Mouse (Mus musculus): Measurements from ENCODE around the gene Ciapin1. TPM values are rescaled to one million over a fixed set of nuclear protein-coding genes. Genes with fewer than 3 reads are reported as not detected.

Gene Ciapin1
- polyA plus RNA-seq, 1 experiment from 2014 or later: 141 TPM

DNA sequence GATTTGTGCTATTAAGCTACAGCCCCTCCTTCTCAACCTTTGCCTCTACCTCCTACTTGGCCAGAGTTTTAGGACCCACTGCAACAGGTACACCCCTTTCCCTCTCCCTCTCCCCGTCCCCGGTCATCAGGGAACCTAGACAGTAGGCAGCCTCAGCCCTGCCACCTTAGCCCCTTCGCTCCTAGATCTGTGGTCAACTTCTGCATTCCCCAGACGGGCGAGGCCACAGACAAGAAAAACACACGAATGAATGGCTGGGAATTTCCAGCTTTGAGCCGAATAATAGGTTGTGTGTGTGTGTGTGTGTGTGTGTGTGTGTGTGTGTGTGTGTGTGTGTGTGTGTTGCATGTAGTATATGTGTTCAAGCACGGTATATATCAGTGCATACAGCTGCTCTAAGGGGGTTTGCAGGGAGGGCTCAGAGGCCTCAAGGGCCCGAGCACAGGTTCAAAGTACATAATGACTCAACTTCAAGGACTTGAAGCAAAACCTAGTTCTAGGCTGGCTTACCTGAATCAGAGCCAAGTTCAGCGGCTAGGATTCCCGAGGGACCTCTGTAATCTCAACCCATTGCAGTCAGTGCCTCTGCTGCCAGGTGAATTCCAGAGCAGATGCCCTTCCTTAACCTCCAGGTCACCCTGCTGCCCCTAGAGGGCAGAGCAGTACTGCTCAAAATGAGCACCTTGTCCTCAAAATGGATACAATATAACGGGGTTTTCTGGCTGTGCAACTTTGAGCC, 52.7 kb downstream of the Ciapin1 start:
- Histone ChIP-seq H3K4me2 (replicated peaks) (no peak overlapping the region), H3K9ac (no peak overlapping the region), H3K27ac (no peak overlapping the region), H3K36me3 (no peaks in the 10 kb centered on the region), H3K9me3 (no peaks in the 10 kb centered on the region), H3K4me3 (no peak overlapping the region), H3K4me1 (peaks cover 21% of the 10 kb centered on the region), H3K27me3 (no peaks in the 10 kb centered on the region)
- 64% methylated on average over 12 of the region's 12 CpGs for WGBS
- no peak for ATAC-seq (ENCODE audit: insufficient number of reproducible peaks, insufficient read depth, low FRiP score, low TSS enrichment)

DNA sequence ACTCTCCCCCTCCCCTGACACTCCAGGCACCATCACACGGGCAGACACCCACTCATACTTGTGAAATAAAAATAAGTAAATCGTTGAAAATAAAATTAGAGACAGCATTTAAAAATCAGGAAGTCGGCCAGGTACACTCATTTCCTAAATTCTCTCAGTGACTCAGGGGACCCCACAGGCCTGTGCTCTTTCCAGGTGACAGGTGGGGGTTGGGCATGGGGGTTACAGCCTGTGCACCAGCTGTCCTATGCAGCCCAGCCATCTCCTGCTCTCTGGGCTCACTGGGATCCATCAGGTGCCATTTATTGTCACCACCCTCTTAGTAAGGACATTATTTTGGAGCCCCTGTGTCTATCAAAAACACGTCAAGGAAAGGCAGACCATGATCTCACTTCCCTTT, 54.3 kb downstream of the Ciapin1 start:
- peaks cover 21% of the 10 kb centered on the region for H3K4me1 ChIP-seq
- WGBS: 55% methylated on average over 4 of the region's 4 CpGs
- H3K27me3 ChIP-seq: no peaks in the 10 kb centered on the region

DNA sequence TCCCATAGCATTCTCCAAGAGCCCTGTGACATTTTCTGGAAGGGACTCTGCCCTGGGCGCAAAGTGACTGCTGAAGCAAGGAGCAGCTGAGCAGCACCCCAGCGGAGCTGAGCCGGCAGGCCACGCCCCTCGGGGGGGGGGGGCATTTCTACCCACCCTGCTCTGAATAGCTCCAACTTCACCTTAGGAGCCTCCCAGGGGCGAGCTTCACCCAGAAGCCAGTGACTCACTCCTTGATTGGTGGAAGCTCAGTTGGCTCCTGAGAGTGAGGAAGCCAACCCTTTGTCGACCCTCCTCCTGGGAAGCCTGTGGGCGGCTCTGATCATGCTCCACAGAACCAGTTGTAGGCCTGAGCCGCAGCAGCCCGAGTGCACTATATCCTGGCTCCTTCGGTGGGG, 56.3 kb downstream of the Ciapin1 start:
- Histone ChIP-seq H3K4me3 (no peak overlapping the region), H3K4me2 (replicated peaks) (peak overlapping the region; percentile 17; the same call in 1 of the 2 replicates), H3K9ac (no peak overlapping the region), H3K9me3 (no peaks in the 10 kb centered on the region), H3K36me3 (no peaks in the 10 kb centered on the region), H3K27ac (no peak overlapping the region), H3K4me1 (peaks cover 24% of the 10 kb centered on the region), H3K27me3 (no peaks in the 10 kb centered on the region)
- ATAC-seq (ENCODE audit: insufficient number of reproducible peaks, insufficient read depth, low FRiP score, low TSS enrichment): no peak
- 10% methylated on average over 11 of the region's 11 CpGs for WGBS

More for the DNA sequence above, 54.3 kb downstream of the Ciapin1 start:
- no peak overlapping the region for H3K4me3 ChIP-seq
- no peak for ATAC-seq (ENCODE audit: insufficient number of reproducible peaks, insufficient read depth, low FRiP score, low TSS enrichment)
- no peaks in the 10 kb centered on the region for H3K9me3 ChIP-seq
- H3K9ac ChIP-seq: no peak overlapping the region
- H3K36me3 ChIP-seq: no peaks in the 10 kb centered on the region
- H3K4me2 ChIP-seq (replicated peaks): no peak overlapping the region
- H3K27ac ChIP-seq: no peak overlapping the region

DNA sequence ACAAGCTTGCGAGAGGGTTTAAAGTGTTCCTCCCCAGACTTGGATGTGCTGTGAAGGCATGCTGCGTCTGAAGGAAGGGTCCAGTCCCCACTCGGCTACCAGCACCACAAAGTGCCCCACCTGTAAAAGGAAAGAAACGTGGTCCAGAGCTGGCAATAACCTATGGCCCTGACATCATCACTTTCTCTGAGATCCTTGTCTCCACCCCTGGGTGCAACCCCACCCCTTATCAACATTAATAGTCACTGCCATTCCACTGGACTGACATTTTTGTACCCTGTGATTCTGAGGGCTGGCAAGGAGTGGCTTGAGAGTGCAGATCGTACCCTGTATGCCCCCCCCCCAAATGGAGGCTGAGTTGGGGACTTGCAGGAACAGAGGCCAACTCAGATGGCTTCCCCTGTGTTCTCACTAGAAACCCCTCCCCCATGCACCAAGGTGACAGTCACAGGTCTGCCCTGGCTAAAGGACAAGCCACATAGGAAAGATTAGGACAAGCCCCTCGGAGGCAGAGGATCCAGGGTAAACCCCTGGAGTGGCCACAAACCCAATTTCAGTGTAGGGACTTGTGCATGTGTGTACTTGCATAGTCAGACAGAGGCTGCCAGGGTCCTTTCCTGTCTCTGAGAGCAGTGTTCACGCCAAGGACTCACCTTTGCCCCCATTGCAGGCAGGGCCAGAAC, 56.9 kb downstream of the Ciapin1 start:
- H3K27me3 ChIP-seq: no peaks in the 10 kb centered on the region
- ATAC-seq (ENCODE audit: insufficient number of reproducible peaks, insufficient read depth, low FRiP score, low TSS enrichment): no peak
- 0 out of 2 replicates have a peak overlapping the region, but pooled peaks have one; percentile 17 for H3K4me2 ChIP-seq (replicated peaks)
- peaks cover 24% of the 10 kb centered on the region for H3K4me1 ChIP-seq
- H3K27ac ChIP-seq: no peak overlapping the region
- H3K9me3 ChIP-seq: no peaks in the 10 kb centered on the region
- H3K4me3 ChIP-seq: no peak overlapping the region
- no peaks in the 10 kb centered on the region for H3K36me3 ChIP-seq
- WGBS: 56% methylated on average over 7 of the region's 7 CpGs
- 0 out of 2 replicates have a peak overlapping the region, but pooled peaks have one; percentile 3 for H3K9ac ChIP-seq

DNA sequence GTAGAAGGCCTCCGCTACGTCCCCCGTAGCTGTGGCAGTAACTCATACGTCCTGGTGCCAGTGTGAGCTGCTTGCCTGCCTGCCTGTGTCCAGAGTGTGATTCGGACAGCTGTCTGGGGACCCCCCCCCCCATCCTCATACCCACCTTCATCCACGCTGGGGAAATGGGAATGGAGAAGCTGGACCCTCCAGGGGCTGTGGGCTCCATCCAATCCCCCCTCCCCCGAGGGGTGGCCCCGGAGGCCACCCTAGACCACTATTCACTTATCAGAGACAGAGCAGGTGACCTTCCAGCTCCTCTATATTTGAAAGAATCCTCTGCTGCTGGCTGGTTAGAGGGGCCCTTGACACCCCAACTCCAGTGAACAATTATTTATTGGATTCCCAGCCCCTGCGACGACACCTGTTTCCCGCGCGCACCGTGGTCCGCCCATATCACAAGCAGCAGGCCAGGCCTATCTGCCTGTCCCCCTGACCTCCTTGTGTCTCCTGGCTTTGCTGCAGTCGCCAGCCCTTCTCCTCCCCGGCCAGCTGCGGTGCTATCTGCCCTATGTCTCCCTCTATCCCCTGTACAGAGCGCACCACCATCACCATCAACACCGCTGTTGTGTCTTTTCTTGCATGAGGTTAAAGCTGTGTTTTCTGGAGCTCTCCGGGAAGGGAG, 57.5 kb downstream of the Ciapin1 start:
- Histone ChIP-seq H3K9me3 (no peaks in the 10 kb centered on the region), H3K4me3 (no peak overlapping the region), H3K4me1 (peaks cover 23% of the 10 kb centered on the region), H3K27ac (no peak overlapping the region), H3K27me3 (no peaks in the 10 kb centered on the region), H3K4me2 (replicated peaks) (no peak overlapping the region), H3K9ac (0 out of 2 replicates have a peak overlapping the region, but pooled peaks have one; percentile 3), H3K36me3 (no peaks in the 10 kb centered on the region)
- ATAC-seq (ENCODE audit: insufficient number of reproducible peaks, insufficient read depth, low FRiP score, low TSS enrichment): no peak
- 80% methylated on average over 21 of the region's 21 CpGs for WGBS

DNA sequence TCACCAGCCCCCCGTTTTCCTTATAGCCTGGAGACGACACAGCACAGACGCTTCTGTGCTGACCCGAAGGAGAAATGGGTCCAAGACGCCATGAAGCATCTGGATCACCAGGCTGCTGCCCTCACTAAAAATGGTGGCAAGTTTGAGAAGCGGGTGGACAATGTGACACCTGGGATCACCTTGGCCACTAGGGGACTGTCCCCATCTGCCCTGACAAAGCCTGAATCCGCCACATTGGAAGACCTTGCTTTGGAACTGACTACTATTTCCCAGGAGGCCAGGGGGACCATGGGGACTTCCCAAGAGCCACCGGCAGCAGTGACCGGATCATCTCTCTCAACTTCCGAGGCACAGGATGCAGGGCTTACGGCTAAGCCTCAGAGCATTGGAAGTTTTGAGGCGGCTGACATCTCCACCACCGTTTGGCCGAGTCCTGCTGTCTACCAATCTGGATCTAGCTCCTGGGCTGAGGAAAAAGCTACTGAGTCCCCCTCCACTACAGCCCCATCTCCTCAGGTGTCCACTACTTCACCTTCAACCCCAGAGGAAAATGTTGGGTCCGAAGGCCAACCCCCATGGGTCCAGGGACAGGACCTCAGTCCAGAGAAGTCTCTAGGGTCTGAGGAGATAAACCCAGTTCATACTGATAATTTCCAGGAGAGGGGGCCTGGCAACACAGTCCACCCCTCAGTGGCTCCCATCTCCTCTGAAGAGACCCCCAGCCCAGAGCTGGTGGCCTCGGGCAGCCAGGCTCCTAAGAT, 58.4 kb downstream of the Ciapin1 start:
- no peaks in the 10 kb centered on the region for H3K9me3 ChIP-seq
- H3K36me3 ChIP-seq: no peaks in the 10 kb centered on the region
- no peak for ATAC-seq (ENCODE audit: insufficient number of reproducible peaks, insufficient read depth, low FRiP score, low TSS enrichment)
- H3K27me3 ChIP-seq: no peaks in the 10 kb centered on the region
- no peak overlapping the region for H3K9ac ChIP-seq
- H3K4me2 ChIP-seq (replicated peaks): no peak overlapping the region
- H3K27ac ChIP-seq: no peak overlapping the region
- no peak overlapping the region for H3K4me3 ChIP-seq
- H3K4me1 ChIP-seq: peaks cover 16% of the 10 kb centered on the region
- 92% methylated on average over 16 of the region's 16 CpGs for WGBS

DNA sequence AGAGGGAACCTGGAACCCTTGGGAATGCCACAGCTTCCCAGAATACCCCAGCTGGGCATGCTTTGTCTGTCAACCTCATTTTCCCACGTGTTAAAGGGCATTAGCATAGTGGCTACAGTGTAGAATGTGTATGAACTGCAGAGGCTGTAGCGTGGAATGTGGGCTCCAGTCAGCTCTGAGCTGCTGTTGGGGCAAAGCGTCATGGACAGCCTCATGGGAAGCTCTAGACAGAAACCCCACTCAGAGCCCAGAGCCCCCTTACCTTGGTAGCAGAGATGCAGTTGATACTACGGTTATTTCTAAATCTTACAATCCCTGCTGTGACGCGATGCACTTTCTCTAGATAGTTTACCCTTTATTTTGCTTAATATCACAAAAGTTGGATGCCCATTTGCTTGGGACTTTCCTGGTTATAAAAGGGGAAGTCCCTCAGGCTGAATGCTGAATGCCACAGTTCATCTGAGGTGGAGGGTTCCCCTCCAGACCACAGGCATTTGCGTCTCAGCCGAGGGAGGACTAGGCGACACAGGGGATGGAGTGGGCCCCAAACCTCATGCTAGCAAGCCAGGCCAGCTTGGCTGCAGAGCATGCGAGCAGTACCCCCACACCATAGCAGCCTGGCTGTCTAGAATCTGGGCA, 59.1 kb downstream of the Ciapin1 start:
- H3K9ac ChIP-seq: no peak overlapping the region
- no peaks in the 10 kb centered on the region for H3K9me3 ChIP-seq
- no peak overlapping the region for H3K4me3 ChIP-seq
- no peaks in the 10 kb centered on the region for H3K36me3 ChIP-seq
- H3K4me2 ChIP-seq (replicated peaks): no peak overlapping the region
- WGBS: 66% methylated on average over 10 of the region's 10 CpGs
- H3K27ac ChIP-seq: no peak overlapping the region; the same call in 1 of the 2 replicates
- H3K27me3 ChIP-seq: peaks cover 2% of the 10 kb centered on the region; the same call in 1 of the 2 replicates
- H3K4me1 ChIP-seq: peaks cover 16% of the 10 kb centered on the region
- ATAC-seq (ENCODE audit: insufficient number of reproducible peaks, insufficient read depth, low FRiP score, low TSS enrichment): no peak

GRCm38 (mm10) chr8:94778473-94778872, 59.7 kb downstream of the Ciapin1 start:
- ATAC-seq (ENCODE audit: insufficient number of reproducible peaks, insufficient read depth, low FRiP score, low TSS enrichment): no peak
- no peak overlapping the region for H3K9ac ChIP-seq

DNA sequence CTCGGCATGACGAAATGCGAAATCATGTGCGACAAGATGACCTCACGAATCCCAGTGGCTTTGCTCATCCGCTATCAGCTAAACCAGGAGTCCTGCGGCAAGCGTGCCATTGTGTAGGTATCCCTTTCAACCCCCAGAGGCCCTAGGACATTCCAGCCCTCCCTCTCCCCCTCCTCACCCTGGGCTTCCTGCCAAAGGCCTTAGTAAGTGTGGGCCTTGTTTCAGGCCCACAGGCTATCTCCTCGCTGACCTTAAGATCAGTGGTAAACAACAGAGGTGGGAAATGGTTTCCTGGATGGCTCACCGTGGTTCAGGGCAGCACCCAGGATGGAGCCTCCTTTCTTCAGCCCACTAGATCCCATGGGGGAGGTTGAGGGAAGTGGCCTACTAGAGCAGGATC, 60.1 kb downstream of the Ciapin1 start:
- peaks cover 23% of the 10 kb centered on the region for H3K4me1 ChIP-seq
- no peaks in the 10 kb centered on the region for H3K36me3 ChIP-seq
- H3K9me3 ChIP-seq: no peaks in the 10 kb centered on the region
- H3K4me2 ChIP-seq (replicated peaks): no peak overlapping the region
- H3K4me3 ChIP-seq: no peak overlapping the region
- peak overlapping the region; percentile 55 for H3K27ac ChIP-seq
- WGBS: 50% methylated on average over 10 of the region's 10 CpGs
- ATAC-seq (ENCODE audit: insufficient number of reproducible peaks, insufficient read depth, low FRiP score, low TSS enrichment): no peak
- no peak overlapping the region for H3K9ac ChIP-seq
- peaks cover 12% of the 10 kb centered on the region for H3K27me3 ChIP-seq

More at GRCm38 (mm10) chr8:94778473-94778872, 59.7 kb downstream of the Ciapin1 start:
- no peak overlapping the region for H3K4me2 ChIP-seq (replicated peaks)
- no peaks in the 10 kb centered on the region for H3K36me3 ChIP-seq
- H3K4me3 ChIP-seq: no peak overlapping the region
- WGBS: 26% methylated on average over 5 of the region's 5 CpGs
- H3K27ac ChIP-seq: peak overlapping the region; percentile 55
- H3K9me3 ChIP-seq: no peaks in the 10 kb centered on the region
- H3K27me3 ChIP-seq: peaks cover 8% of the 10 kb centered on the region
- H3K4me1 ChIP-seq: peaks cover 21% of the 10 kb centered on the region

GRCm38 (mm10) chr8:94776346-94776745, 61.8 kb downstream of the Ciapin1 start:
- no peaks in the 10 kb centered on the region for H3K9me3 ChIP-seq
- H3K4me2 ChIP-seq (replicated peaks): no peak overlapping the region
- H3K27me3 ChIP-seq: peaks cover 24% of the 10 kb centered on the region

GRCm38 (mm10) chr8:94774601-94775000, 63.6 kb downstream of the Ciapin1 start:
- Histone ChIP-seq H3K36me3 (no peaks in the 10 kb centered on the region), H3K9me3 (no peaks in the 10 kb centered on the region), H3K4me3 (no peak overlapping the region), H3K4me1 (peaks cover 24% of the 10 kb centered on the region), H3K27ac (no peak overlapping the region), H3K9ac (no peak overlapping the region), H3K27me3 (peaks cover 40% of the 10 kb centered on the region), H3K4me2 (replicated peaks) (no peak overlapping the region)
- ATAC-seq (ENCODE audit: insufficient number of reproducible peaks, insufficient read depth, low FRiP score, low TSS enrichment): no peak
- WGBS: 80% methylated on average over 1 of the region's 1 CpGs

More at GRCm38 (mm10) chr8:94776346-94776745, 61.8 kb downstream of the Ciapin1 start:
- no peak for ATAC-seq (ENCODE audit: insufficient number of reproducible peaks, insufficient read depth, low FRiP score, low TSS enrichment)
- no peaks in the 10 kb centered on the region for H3K36me3 ChIP-seq
- peaks cover 24% of the 10 kb centered on the region for H3K4me1 ChIP-seq
- no peak overlapping the region for H3K9ac ChIP-seq
- H3K27ac ChIP-seq: no peak overlapping the region
- WGBS: 86% methylated on average over 2 of the region's 2 CpGs
- H3K4me3 ChIP-seq: no peak overlapping the region

Data from embryonic facial prominence, embryonic 12.5 days (tissue).